Mouse (Mus musculus) heart, postnatal 0 days (tissue): ENCODE measurements around the gene Slc39a11.

Experiments used
- CTCF ChIP-seq: IDR thresholded peaks from 2 replicates; pipeline ENCODE4 v1.5.1; 2016; ENCODE audit warnings: antibody characterized with exemption, control low read depth, low read depth
- EP300 ChIP-seq: IDR thresholded peaks from 2 replicates; pipeline ENCODE4 v1.6.1; 2016; ENCODE audit warnings: antibody characterized with exemption, low read depth

DNA sequence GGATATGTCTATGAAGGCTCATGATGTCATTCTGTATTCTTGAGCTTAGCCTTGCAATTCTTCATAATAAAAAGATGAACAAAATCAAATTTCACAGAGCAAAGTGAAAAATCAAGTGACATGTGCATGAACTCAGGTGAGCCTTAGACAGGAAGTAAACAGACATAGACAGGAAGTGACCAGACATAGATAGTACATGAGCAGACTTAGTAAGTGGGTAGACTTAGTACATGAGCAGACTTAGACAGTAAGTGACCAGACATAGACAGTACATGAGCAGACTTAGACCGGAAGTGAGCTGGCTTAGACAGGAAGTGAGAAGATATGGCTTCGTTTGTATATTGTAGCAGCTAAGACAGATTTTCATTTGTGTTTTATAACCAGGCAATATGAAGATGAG is 415.4 kb downstream of the Slc39a11 start:
- TF ChIP-seq EP300 = no peak
- TF ChIP-seq CTCF = no peak
